Mouse (Mus musculus) brain, adult 2 months (tissue): Measurements from ENCODE around the gene Rab3c.

Experiments used
- DNase-seq: peaks from one replicate; pipeline ENCODE4 v3.0.0; 2011; ENCODE audit warnings: low read depth, low spot score

Rab3c gene

GRCm38 (mm10) chr13:110190039-110190438 is 90.8 kb downstream of the Rab3c start:
- DNase-seq = no peak

GRCm38 (mm10) chr13:110184963-110185685 is 95.7 kb downstream of the Rab3c start:
- DNase-seq = no peak

DNA sequence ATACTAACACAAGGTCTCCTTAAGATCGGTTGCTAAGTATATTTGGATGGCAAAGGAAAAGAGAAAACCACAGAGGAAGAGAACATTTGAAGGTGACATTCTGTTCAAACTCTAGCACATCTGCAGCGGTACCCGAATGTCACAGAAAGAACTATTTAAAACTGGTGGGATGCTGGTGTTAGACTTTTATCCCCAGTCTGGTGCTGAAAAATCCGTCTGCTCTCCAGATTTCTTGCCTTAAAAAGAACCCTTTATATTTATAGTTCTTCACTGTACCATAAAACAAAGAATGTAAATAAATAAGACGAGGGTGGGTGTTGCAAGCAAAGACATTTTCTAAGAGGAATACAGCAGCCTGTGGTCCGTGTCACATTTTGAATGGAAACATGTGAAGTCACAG is 105.1 kb downstream of the Rab3c start:
- DNase-seq = peak; percentile 78

DNA sequence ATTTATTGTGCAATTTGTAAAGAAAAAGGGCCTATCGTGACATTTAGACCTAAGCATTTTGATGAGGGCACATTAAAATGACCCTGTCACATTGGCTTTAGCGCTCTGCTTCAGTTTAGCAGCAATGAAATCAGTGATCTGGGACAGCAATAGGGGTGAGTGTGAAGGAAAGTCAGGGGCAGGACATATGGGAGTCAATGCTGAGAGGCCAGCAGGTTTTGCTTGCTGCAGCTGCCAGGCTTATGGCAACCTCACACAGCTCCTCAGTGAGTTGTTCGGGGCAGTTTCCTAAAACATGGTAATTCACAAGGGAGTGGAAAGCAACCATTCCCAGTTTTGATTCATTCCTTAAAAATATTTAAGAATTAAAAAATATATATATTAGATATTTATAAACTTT is 111.1 kb downstream of the Rab3c start:
- peak; percentile 62 for DNase-seq

- DNase-seq = no peak
Measured at GRCm38 (mm10) chr13:110169152-110169551, 111.6 kb downstream of the Rab3c start.

GRCm38 (mm10) chr13:110168570-110168969 is 112.2 kb downstream of the Rab3c start:
- DNase-seq = peak; percentile 86

DNA sequence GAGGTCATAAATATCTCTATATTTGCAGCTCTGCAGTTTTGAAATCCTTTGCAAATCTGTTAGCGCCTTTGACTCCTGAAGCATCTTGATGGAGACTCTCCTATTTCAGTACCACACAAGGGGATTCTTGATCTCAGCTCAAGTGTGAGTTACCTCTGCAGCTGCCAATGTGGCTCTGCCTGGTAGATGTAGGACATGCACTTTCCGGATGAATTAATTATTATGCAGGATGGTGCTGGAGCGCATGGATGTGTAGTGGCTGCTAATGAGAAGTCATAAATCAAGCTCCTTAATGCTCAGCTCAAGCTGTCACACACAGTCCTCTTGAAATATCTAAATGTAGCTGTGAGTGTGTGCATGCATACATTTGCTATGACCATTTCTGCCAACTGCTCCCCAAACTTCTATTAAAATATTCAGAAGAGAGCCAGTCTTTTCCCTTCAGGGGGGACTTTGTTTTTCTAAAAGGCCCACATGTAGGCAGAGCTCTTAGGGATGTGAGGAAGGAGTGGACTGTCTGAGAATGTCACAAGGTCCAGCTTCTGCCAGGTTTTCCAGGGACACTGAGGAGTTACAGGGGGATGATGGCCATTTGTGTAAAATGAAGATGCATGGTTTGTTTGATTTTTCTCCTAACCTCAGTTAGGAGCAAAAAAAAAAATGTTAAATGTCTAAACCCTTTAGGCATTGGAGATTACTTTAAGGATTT is 114.0 kb downstream of the Rab3c start:
- no peak for DNase-seq

- no peak for DNase-seq
Measured at GRCm38 (mm10) chr13:110159980-110160379, 120.8 kb downstream of the Rab3c start.

GRCm38 (mm10) chr13:110158588-110159519 is 121.9 kb downstream of the Rab3c start:
- DNase-seq = no peak

DNA sequence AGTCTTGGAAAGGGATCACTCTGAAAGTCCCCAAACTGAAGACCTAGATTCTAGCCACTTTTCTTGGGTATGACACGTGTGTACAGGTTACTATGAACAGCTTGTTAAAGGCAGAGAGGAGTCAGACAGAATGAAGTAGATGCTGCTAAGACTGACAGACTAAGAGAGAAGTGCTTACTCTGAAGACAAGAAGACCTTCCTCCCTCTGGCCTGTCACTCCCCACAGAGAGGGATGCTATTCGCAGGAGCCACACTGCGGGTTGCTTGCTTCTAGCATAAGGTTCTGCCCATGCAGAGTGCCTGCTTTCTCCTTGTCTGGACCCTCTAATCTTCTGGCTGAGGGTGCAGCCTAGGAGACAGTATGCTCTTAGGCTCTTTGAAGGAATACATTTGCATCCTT is 135.3 kb downstream of the Rab3c start:
- no peak for DNase-seq

DNA sequence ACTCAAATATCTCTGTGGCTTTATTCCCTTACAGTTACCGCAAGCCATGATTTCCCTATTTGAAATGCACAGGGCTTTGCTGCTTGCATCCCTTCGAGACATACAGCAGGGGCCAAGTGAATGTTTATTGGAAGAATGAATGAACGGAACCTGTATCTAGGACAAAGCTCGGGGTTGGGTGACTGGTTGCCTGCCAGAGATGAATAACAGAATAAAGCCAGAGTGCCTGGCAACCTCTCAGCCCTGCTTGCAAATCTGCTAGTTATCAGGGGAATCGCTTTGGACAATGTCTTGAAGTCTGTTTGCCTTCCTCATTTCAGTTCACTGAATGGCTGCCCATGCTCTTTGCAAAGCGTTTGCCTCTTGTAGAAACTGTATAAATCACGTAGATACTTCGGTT is 135.8 kb downstream of the Rab3c start:
- DNase-seq = peak; percentile 95

GRCm38 (mm10) chr13:110139339-110139738 is 141.5 kb downstream of the Rab3c start:
- DNase-seq = peak; percentile 94

- DNase-seq = no peak
Measured at GRCm38 (mm10) chr13:110138644-110139043, 142.2 kb downstream of the Rab3c start.

GRCm38 (mm10) chr13:110127613-110128258 is 153.1 kb downstream of the Rab3c start:
- peak; percentile 77 for DNase-seq

DNA sequence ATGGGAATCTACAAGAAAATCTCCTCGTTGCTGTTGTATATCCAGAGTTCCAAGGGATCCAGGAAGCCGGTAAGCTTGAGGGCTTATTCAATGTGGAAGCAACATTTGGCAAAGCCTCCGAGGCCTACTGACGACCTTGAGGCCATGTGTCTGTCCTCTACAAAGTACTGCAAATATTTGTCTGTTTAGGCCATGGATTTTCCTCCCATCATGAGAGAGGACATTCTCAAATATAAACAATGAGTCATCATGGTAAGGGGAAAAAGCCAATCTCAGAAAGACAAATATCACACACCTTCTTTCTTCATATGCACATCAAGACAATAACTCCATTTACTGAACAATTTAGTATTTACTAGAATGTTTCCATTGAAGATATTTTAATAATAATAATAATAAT is 158.0 kb downstream of the Rab3c start:
- no peak for DNase-seq

DNA sequence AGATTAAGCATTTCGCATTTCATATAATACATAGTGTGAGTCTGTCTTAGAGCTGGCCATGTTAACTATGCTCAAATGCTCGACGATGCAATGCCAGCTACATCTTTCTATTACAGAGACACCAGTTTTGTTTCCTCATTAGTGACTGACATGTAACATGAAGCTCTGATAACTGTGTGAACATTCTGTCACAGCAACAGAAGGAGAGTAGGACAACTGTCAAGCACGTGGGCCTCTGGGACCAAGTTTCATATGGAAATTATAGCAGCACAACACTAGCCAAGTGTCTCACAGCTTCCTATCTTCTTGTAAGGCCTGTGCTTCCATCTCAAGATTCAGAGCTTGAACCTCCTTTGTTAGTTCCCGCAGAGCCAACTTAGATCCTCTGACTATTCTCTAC is 163.9 kb downstream of the Rab3c start:
- DNase-seq = peak; percentile 68

DNA sequence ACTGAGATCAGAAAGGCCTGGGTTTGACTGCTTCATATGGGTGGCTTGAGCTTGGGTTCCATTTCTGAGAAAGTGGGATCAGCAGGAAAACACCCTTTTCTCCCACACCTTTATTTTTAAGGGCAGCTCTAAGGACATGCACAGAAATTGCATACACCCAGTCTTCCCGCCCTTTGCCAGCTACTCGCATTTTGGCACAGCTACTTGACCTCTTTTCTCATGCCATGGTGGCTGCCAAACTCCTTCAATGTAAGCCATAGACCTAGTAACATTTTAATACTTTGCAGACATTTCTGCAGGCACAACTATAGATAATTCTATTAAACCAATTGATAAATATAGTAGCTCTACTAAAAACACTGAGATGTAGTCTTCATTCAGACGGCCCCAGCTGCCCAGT is 164.5 kb downstream of the Rab3c start:
- DNase-seq = peak; percentile 90

DNA sequence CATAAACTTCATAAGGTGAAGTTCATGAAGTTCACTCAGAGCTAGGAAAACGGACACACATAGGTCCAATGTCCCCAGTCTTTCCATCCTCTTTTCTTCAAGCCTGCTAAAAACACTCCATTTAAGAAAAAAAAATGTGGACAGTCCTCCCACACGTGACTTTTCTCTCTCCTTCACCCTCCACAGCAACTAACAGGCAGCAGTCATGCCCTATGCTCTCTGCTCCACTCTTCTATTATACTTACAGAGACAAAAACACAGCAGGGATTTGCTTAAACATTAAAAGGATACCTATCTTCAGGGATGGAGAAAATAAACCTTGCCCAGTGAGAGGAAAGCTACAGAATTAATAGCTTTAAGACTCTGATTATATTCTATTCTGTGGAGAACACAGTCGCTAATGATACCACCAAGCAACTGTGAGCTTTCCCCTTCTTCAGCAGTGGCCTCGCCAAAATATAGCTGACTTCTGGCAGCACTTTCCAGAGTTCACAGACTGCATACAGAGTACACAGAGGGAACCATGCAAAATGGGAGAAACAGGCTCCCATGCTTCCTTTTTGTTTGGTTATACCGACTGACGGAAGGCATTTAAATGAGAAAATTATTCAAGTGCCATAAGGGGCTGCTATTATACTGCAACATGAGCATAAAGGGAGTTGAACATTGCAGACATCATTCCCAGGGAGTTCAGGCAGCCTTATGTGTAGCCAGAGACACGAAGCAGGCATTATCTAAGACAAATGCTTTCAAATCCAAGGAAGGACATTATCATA is 165.7 kb downstream of the Rab3c start:
- DNase-seq = no peak

GRCm38 (mm10) chr13:110113711-110114110 is 167.1 kb downstream of the Rab3c start:
- no peak for DNase-seq

DNA sequence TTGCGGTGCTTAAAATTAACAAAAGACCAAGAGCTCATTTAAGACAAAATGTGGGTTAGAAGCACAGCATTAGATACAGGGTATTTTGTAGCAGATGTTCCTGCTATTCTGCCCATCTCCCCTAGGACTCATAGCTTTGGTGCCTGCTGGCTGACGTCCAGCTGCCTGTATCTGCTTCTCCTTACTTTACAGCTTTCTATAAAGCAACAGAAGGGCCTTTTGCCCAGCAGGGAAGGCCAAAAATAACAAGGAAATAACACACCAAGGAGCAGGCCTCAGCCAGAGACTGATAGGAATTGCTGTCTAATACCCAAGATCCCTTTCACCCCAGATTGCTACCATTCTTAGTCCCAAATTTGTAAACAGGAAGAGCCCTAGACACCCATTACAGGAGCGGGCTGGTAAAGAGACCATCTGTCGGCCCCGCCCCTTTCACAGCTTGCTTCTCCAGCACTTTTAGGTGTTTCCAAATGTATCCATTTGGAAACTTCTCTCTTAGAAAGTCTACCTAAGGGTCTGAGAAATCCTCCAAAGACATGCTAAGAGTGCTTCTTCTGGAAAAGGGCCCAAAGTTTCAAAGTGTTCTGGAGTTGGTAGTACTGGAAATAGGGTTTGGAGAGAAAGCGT is 183.3 kb downstream of the Rab3c start:
- DNase-seq = peak; percentile 76
